Mouse (Mus musculus) neural tube, embryonic 13.5 days (tissue): Measurements from ENCODE around the gene Sec1. TPM values are rescaled to one million over a fixed set of nuclear protein-coding genes. Genes with fewer than 3 reads are reported as not detected.

ENCODE experiments used
- ATAC-seq: fragments of 200-750 bp; cut with Nextera tagmentation; 2 replicates; pipeline ENCODE4 v1.8.0; 2017; ENCODE audit warnings: low read depth, mild to moderate bottlenecking, moderate TSS enrichment, moderate library complexity
- H3K27ac ChIP-seq: fragments of 300-500 bp; sonication (generic); replicated peaks from 2 replicates; pipeline ENCODE4 v1.5.1; 2015; ENCODE audit warnings: moderate library complexity, mild to moderate bottlenecking, inconsistent platforms
- H3K27me3 ChIP-seq: fragments of 300-500 bp; sonication (generic); 2 replicates; pipeline ENCODE4 v1.6.1; 2015; ENCODE audit warnings: mild to moderate bottlenecking, inconsistent platforms
- H3K36me3 ChIP-seq: fragments of 300-500 bp; sonication (generic); 2 replicates; pipeline ENCODE4 v1.6.1; 2015; ENCODE audit warnings: mild to moderate bottlenecking, inconsistent platforms
- H3K4me1 ChIP-seq: fragments of 300-500 bp; sonication (generic); replicated peaks from 2 replicates; pipeline ENCODE4 v1.6.1; 2015; ENCODE audit warnings: inconsistent platforms
- H3K4me2 ChIP-seq: fragments of 300-500 bp; sonication (generic); 2 replicates; pipeline ENCODE4 v1.6.1; 2015; ENCODE audit warnings: inconsistent platforms, mild to moderate bottlenecking, moderate library complexity
- H3K4me3 ChIP-seq: fragments of 300-500 bp; sonication (generic); 2 replicates; pipeline ENCODE4 v1.5.1; 2015; ENCODE audit warnings: mild to moderate bottlenecking, inconsistent platforms
- H3K9ac ChIP-seq: fragments of 300-500 bp; sonication (generic); 2 replicates; pipeline ENCODE4 v1.6.1; 2015; ENCODE audit warnings: moderate library complexity, mild to moderate bottlenecking, inconsistent platforms
- H3K9me3 ChIP-seq: fragments of 300-500 bp; sonication (generic); 2 replicates; pipeline ENCODE4 v1.6.1; 2016; ENCODE audit warnings: inconsistent platforms
- WGBS: fragments of 180-500 bp; shearing (Covaris S2); methylation state at CpG from one replicate; pipeline ENCODE4 v1.1.7; 2015; 5-methylcytosine and 5-hydroxymethylcytosine counted together
- polyA plus RNA-seq: library from polyadenylated mRNA; unstranded; fragments of >200 nt; fragmentation: Nextera tagmentation; extraction: Ambion mirVana; gene quantifications from 2 replicates; pipeline ENCODE4 v1.2.1, GENCODE M21; 2015

Gene Sec1
- polyA plus RNA-seq, 1 experiment from 2014 or later: 0.93 TPM

DNA sequence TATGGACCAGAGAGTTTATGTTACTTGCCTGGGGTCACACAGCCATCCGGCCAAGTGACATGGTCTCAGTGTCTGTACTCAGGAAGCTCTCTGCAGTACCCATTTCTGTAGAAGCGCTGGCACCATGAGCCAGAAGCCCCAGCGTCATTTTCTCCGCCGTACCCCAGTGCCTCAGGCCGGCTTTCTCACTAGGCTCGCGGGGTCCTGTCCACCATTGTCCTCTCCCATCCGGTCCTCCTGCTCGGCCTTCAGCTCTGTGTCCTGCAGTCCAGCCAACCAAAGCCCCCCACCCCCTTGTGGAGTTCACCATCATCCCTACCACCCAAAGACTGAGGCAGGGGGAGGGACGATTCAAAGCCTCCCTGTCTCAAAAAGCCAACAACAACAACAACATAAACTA lies 7.4 kb upstream of the Sec1 start:
- no peak for ATAC-seq
- H3K36me3 ChIP-seq: no peaks in the 10 kb centered on the region
- no peaks in the 10 kb centered on the region for H3K9me3 ChIP-seq
- peaks cover 73% of the 10 kb centered on the region for H3K4me1 ChIP-seq
- 79% methylated on average over 11 of the region's 11 CpGs for WGBS
- H3K4me2 ChIP-seq: peak overlapping the region; percentile 88
- H3K4me3 ChIP-seq: peak overlapping the region; percentile 52
- no peak overlapping the region for H3K27ac ChIP-seq
- H3K27me3 ChIP-seq: peaks cover 27% of the 10 kb centered on the region
- H3K9ac ChIP-seq: peak overlapping the region; percentile 67; the same call in 1 of the 2 replicates

DNA sequence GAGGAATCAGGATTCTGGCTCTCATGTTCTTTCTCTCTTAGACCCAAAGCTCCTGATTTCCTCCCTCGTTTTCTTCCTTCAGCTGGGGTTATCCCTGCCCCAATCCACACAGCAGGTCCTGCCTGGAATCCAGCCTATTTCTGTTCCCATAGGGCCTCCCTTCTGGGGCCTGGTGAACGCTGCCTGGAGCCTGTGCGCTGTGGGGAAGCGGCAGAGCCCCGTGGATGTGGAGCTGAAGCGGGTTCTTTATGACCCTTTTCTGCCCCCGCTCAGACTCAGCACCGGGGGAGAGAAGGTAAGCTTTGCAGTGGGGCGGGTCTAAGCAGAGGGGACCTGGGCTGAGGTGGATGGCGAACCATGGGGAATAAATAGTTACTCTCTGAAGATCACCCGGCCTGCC lies 6.9 kb upstream of the Sec1 start:
- H3K4me1 ChIP-seq: peaks cover 67% of the 10 kb centered on the region
- WGBS: 21% methylated on average over 11 of the region's 11 CpGs
- no peaks in the 10 kb centered on the region for H3K36me3 ChIP-seq

DNA sequence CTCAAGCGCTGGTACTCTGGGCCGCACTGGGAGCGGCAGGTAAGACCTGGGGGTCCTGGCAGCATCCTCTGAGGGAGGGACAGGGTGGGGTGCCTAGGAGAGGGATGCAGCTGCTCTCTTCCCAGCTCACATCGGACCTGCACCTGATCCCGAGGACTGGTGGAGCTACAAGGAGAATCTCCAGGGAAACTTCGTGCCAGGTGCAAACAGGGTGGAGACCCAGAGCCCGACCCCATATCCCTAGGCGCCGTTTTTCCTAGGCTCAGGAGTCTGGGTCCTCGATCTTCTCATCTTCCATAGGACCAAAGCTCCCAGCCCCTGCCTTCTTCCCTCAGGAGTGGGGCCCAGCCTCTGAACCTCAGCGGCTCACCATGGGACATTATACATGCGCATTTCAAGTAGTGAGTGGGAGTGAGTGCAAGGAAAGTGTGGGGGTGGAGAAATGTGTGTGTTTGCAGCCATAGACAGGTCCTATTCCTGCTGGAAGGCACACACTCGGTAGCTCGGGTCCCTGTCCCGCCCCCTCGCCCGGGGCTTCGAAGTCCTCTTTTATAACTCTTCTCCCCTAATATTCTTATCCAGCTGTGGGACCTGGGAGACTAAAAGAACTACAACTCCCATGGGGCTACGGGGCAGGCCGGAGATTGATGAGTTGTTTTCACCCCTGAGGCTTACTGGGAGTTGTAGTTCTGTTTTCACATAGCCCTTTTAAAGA lies 6.3 kb upstream of the Sec1 start:
- H3K4me1 ChIP-seq: peaks cover 61% of the 10 kb centered on the region
- H3K9me3 ChIP-seq: no peaks in the 10 kb centered on the region
- peak overlapping the region; percentile 81 for H3K9ac ChIP-seq

More for the DNA sequence above, 6.9 kb upstream of the Sec1 start:
- Histone ChIP-seq H3K27ac (peak overlapping the region; percentile 76), H3K4me3 (peak overlapping the region; percentile 52), H3K9me3 (no peaks in the 10 kb centered on the region), H3K4me2 (peak overlapping the region; percentile 88), H3K9ac (peak overlapping the region; percentile 67), H3K27me3 (peaks cover 27% of the 10 kb centered on the region)
- no peak for ATAC-seq

DNA sequence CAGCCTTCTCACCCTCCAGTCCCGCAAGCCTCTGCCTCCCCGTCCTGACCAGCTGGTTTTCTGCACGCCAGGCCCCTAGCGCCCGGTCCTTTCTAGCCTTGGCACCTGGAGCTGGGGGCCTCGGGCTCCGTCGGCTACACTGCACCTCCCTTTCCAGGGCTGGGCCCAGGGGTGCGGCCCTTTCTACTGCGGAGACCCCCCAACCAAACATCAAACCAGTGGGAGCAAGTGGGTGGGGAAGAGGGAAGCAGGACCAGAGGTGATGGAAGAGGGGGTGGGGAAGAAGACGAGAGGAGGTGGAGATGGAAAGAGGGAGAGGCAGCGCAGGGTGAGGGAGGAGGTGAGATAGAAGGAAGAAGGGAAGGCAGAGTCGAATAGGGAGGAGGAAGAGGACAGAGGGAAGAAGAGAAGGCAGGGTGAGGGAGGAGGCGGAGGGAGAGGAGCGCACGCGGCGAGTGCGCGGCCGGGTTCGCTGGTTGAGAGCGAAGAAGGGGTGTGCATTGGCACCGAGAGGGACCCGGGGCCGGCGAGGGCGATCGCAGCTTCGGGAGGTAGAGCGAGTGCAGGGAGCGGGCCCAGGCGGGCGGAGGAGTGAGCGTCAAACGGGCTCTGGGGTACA lies 5.4 kb upstream of the Sec1 start, which contains the start of gene Car11:
Car11 (plus strand) TSS at position 321 of the 619 bp plus-strand sequence.
- H3K4me1 ChIP-seq: peaks cover 57% of the 10 kb centered on the region

More for the DNA sequence above, 6.3 kb upstream of the Sec1 start:
- 1% methylated on average over 20 of the region's 20 CpGs for WGBS
- Histone ChIP-seq H3K36me3 (no peaks in the 10 kb centered on the region), H3K4me3 (peak overlapping the region; percentile 52), H3K27me3 (peaks cover 27% of the 10 kb centered on the region), H3K27ac (peak overlapping the region; percentile 80), H3K4me2 (peak overlapping the region; percentile 88)
- peak; percentile 7; the same call in 1 of the 2 replicates for ATAC-seq

DNA sequence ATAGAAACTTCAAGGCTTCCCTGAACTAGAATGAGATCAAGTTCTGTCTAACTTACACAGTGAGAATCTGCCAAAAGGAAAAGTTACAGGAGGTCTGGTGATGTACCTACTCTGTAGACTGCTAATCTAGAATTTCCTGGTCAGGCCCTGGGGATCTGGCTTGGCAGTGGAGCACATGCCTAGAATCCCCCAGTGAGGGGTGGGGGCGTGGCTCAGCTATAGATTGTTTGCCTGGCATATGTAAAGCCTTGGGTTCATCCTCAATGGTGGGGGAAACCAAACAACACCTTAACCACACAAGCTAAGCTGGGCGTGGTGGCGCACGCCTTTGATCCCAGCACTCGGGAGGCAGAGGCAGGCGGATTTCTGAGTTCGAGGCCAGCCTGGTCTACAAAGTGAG lies 3.7 kb upstream of the Sec1 start:
- 89% methylated on average over 7 of the region's 7 CpGs for WGBS
- Histone ChIP-seq H3K9ac (no peak overlapping the region), H3K9me3 (no peaks in the 10 kb centered on the region), H3K4me1 (peaks cover 42% of the 10 kb centered on the region), H3K27me3 (peaks cover 27% of the 10 kb centered on the region), H3K4me3 (no peak overlapping the region), H3K4me2 (no peak overlapping the region), H3K36me3 (no peaks in the 10 kb centered on the region), H3K27ac (no peak overlapping the region)
- no peak for ATAC-seq

More for the DNA sequence above, 5.4 kb upstream of the Sec1 start, which contains the start of gene Car11:
- H3K27ac ChIP-seq: peak within 1 kb of the TSS; percentile 80
- WGBS: 1% methylated on average over 33 of the region's 36 CpGs
- H3K9ac ChIP-seq: peak within 1 kb of the TSS; percentile 81
- H3K9me3 ChIP-seq: no peaks in the 10 kb centered on the region
- H3K4me2 ChIP-seq: peak within 1 kb of the TSS; percentile 88
- H3K4me3 ChIP-seq: peak within 1 kb of the TSS; percentile 52
- H3K27me3 ChIP-seq: peaks cover 27% of the 10 kb centered on the region
- ATAC-seq: peak; percentile 1; the same call in 1 of the 2 replicates
- H3K36me3 ChIP-seq: no peaks in the 10 kb centered on the region

DNA sequence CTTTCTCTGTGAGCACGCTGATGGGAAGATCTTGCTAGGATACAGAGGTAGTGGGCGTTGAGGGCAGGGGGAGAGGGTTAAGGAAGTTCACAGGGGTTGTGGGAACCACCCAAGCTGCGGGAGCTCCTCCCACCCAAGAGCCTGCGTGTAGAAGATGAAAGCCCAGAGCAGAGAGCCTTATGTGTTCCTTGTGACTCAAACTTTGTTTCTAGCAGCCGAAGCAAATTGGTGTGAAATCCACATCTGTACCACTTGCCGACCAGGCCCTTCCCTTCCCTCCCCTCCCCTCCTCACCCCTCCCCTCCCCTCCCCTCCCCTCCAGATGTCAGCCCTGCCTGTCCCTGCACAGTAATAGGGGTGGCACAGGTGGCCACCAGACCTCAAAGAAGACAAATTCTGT lies 896 bp upstream of the Sec1 start:
- WGBS: 4% methylated on average over 6 of the region's 6 CpGs
- no peak for ATAC-seq
- no peak overlapping the region for H3K27ac ChIP-seq
- H3K27me3 ChIP-seq: peaks cover 22% of the 10 kb centered on the region
- no peaks in the 10 kb centered on the region for H3K9me3 ChIP-seq
- no peaks in the 10 kb centered on the region for H3K36me3 ChIP-seq
- peaks cover 18% of the 10 kb centered on the region for H3K4me1 ChIP-seq
- no peak overlapping the region for H3K4me2 ChIP-seq
- H3K9ac ChIP-seq: no peak overlapping the region
- no peak overlapping the region for H3K4me3 ChIP-seq

DNA sequence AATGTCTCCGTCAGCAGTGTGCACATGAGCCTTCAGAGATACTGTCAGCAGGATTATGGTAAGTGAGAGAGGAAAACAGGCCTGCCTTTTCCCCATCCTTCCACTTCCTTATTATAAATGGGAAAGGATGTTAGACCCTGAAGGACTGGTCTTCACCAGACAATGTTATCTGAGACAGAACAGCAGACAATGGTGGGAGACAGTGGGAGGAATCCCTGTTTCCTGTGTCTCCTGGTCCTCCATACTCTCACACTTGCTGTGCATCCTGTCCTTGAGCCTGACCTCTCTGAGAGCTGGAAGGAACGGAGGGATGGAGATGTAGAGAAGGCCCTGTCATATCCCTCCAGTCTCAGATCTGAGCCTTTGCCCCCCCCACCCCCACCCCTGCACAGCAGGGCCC lies 1.8 kb downstream of the Sec1 start:
- no peak for ATAC-seq
- no peaks in the 10 kb centered on the region for H3K9me3 ChIP-seq
- H3K4me1 ChIP-seq: no peaks in the 10 kb centered on the region; the same call in 1 of the 2 replicates
- H3K27ac ChIP-seq: no peak overlapping the region
- H3K9ac ChIP-seq: no peak overlapping the region
- H3K4me3 ChIP-seq: no peak overlapping the region
- no peaks in the 10 kb centered on the region for H3K36me3 ChIP-seq
- WGBS: 88% methylated on average over 2 of the region's 2 CpGs
- no peak overlapping the region for H3K4me2 ChIP-seq
- H3K27me3 ChIP-seq: no peaks in the 10 kb centered on the region; the same call in 1 of the 2 replicates

DNA sequence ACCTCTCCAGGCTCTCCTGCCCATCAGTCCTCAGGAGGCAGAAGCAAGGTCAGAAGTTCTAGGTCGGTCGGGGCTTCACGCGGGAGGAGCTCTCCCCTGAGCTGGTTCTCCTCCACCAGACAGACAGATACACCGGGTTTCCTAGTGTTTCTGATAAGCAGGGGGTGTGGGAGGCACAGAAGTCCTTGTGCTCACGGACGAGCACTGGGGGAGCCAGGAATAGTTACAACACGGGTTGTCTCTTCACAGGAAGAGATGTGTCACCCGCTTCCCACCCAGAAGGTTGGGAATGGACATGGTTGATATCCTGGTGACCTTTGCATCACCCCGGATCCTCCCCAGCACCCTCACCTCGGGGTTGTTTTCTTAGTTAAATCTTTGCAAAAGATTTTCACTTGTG lies 4.4 kb downstream of the Sec1 start:
- H3K4me1 ChIP-seq: peaks cover 20% of the 10 kb centered on the region
- 76% methylated on average over 11 of the region's 11 CpGs for WGBS
- H3K9me3 ChIP-seq: no peaks in the 10 kb centered on the region
- H3K4me3 ChIP-seq: no peak overlapping the region
- no peak overlapping the region for H3K27ac ChIP-seq
- no peak overlapping the region for H3K9ac ChIP-seq
- H3K4me2 ChIP-seq: no peak overlapping the region
- no peak for ATAC-seq
- H3K36me3 ChIP-seq: no peaks in the 10 kb centered on the region
- H3K27me3 ChIP-seq: no peaks in the 10 kb centered on the region; the same call in 1 of the 2 replicates

DNA sequence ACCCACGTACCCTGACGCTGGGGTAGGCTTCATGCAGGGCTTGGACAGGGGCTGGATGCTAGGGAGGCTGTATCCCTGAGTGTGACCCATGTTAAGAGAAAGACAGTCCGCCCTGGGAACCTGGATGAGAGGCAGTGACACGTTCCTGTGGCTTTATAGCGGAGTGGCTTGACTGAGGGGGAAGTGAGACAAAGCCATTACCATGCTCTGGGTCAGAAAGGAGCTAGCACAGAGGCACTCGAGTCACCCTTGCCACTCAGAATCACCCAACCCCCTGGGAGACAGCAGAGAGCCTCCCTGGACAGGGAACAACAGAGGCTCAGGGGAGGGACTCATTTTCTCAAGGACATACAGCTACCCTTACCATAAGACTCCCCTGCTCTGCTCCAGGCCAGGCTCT lies 5.1 kb downstream of the Sec1 start:
- H3K4me3 ChIP-seq: no peak overlapping the region
- H3K36me3 ChIP-seq: no peaks in the 10 kb centered on the region
- H3K9ac ChIP-seq: no peak overlapping the region
- ATAC-seq: no peak
- H3K9me3 ChIP-seq: no peaks in the 10 kb centered on the region
- H3K4me1 ChIP-seq: peaks cover 20% of the 10 kb centered on the region
- WGBS: 60% methylated on average over 6 of the region's 6 CpGs
- no peaks in the 10 kb centered on the region; the same call in 1 of the 2 replicates for H3K27me3 ChIP-seq
- no peak overlapping the region for H3K4me2 ChIP-seq
- H3K27ac ChIP-seq: no peak overlapping the region

DNA sequence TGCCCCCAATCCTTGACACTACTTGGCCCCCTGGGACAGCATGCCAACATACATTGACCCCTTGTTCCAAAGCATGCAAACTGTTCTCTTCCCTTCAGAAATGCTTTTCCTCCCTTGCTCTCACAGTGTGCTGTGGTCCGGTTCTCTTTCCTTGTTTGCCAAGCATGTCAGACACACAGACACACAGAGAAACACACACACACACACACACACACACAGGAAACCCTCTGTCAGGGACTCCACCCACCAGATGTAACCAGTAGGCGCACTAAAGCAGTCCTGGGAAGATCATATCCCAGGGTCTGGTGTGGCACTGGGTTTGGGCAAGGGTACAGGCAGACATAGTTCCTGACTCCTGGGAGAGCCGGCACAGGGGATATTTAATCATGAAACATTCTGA lies 7.4 kb downstream of the Sec1 start:
- Histone ChIP-seq H3K36me3 (no peaks in the 10 kb centered on the region), H3K9ac (0 out of 2 replicates have a peak overlapping the region, but pooled peaks have one; percentile 4), H3K4me1 (peaks cover 31% of the 10 kb centered on the region), H3K27ac (no peak overlapping the region), H3K4me3 (no peak overlapping the region), H3K9me3 (no peaks in the 10 kb centered on the region), H3K4me2 (no peak overlapping the region), H3K27me3 (no peaks in the 10 kb centered on the region; the same call in 1 of the 2 replicates)
- 70% methylated on average over 3 of the region's 3 CpGs for WGBS
- ATAC-seq: no peak

DNA sequence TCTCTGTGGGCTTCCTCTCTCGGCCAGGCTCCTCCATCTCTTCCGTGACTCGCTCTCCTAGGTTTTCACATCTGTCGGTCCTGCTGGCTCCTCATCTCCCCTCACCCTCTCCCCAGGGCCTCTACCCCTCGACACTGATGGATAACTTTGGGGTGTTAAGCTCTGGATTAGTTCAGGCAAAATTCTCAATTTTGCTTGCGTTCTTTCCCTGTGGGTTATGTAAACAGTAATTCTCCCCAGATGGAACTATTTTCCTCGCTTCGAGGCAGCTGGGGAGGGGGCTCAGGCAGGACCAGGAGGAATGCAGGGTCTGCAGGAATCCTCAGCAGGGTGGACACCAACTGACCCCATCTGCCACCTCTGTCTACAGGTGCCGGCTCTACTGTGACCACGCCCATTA lies 8.4 kb downstream of the Sec1 start:
- no peak overlapping the region for H3K4me2 ChIP-seq
- no peaks in the 10 kb centered on the region for H3K36me3 ChIP-seq
- peaks cover 31% of the 10 kb centered on the region for H3K4me1 ChIP-seq
- no peaks in the 10 kb centered on the region; the same call in 1 of the 2 replicates for H3K27me3 ChIP-seq
- H3K27ac ChIP-seq: no peak overlapping the region
- no peak overlapping the region for H3K4me3 ChIP-seq
- ATAC-seq: no peak
- no peaks in the 10 kb centered on the region for H3K9me3 ChIP-seq
- WGBS: 63% methylated on average over 10 of the region's 10 CpGs
- H3K9ac ChIP-seq: no peak overlapping the region

DNA sequence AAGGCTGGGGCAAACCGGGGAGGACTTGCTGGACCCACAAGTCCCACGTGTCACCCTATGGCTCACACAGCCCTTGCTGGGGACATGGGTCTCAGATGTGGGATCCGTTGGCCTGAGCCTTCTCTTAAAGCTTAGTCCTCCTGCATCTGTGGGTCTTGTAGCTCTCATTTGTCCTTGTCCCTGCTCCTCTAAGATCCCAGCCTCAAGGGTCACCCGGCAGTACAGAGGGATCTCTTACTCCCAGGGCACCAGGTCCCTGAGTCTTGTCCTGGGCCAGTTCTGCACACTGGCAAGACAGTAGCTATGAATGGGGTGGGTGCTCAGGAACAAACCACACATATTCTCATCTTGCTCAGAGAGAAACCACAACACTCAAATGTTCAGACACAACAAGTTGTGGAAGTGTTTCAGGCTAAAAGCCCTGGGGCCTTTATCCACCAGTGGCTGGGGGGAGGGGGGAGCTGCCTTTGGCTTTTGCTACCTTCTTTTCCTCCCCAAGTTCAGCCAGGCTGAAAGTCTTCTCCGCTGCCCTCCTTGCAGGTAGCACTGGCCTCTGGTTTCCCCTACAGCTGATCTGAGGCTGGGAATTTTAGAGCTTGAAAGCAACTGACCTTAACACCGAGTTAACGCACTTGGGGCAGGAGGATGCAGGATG lies 10.7 kb downstream of the Sec1 start, which contains the start of gene Ntn5:
Ntn5 (plus strand) TSS at position 627 of the 655 bp plus-strand sequence.
- Histone ChIP-seq H3K4me2 (no peak within 1 kb of the TSS; the same call in 1 of the 2 replicates), H3K9ac (peak within 1 kb of the TSS; percentile 43; the same call in 1 of the 2 replicates), H3K27ac (no peak within 1 kb of the TSS), H3K4me3 (no peak within 1 kb of the TSS), H3K9me3 (no peaks in the 10 kb centered on the region), H3K36me3 (no peaks in the 10 kb centered on the region), H3K27me3 (no peaks in the 10 kb centered on the region), H3K4me1 (peaks cover 31% of the 10 kb centered on the region)
- ATAC-seq: no peak
- 77% methylated on average over 7 of the region's 7 CpGs for WGBS
